Mouse (Mus musculus) cerebral cortex, adult 2 months (tissue): ENCODE measurements around the gene Cavin2.

Experiments
- WGBS: fragments of 180-500 bp; shearing (Covaris S2); methylation state at CpG from one replicate; pipeline ENCODE4 v1.1.7; 2018; 5-methylcytosine and 5-hydroxymethylcytosine counted together

The Cavin2 gene

GRCm38 (mm10) chr1:51307056-51307455, 18.1 kb downstream of the Cavin2 start:
- 88% methylated on average over 3 of the region's 3 CpGs for WGBS

- WGBS = 70% methylated on average over 2 of the region's 2 CpGs
Observed at GRCm38 (mm10) chr1:51315476-51315875, 26.6 kb downstream of the Cavin2 start.

- 40% methylated on average over 6 of the region's 6 CpGs for WGBS
Observed at GRCm38 (mm10) chr1:51323506-51323905, 34.6 kb downstream of the Cavin2 start.

GRCm38 (mm10) chr1:51328541-51328940, 39.6 kb downstream of the Cavin2 start:
- 89% methylated on average over 1 of the region's 1 CpGs for WGBS

DNA sequence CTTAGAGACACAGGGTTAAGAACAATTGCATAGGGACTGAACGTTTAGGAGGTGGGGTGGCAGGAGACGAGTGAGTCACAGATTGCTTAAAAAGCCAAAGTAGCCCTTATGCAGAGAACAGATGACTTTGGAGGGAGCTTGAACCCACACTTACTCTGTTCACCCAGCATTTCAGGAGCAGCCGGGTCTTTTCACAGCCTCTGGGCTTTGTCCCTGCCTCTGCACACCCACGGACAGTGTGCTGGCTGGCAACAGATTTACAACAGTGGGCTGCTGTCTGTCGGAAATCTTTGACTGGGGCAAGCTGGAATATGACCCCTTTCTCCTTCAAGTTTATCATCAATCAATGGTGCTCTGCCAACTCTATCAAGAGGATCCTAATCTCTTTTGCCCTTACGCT, 44.1 kb downstream of the Cavin2 start:
- WGBS = 41% methylated on average over 6 of the region's 6 CpGs

DNA sequence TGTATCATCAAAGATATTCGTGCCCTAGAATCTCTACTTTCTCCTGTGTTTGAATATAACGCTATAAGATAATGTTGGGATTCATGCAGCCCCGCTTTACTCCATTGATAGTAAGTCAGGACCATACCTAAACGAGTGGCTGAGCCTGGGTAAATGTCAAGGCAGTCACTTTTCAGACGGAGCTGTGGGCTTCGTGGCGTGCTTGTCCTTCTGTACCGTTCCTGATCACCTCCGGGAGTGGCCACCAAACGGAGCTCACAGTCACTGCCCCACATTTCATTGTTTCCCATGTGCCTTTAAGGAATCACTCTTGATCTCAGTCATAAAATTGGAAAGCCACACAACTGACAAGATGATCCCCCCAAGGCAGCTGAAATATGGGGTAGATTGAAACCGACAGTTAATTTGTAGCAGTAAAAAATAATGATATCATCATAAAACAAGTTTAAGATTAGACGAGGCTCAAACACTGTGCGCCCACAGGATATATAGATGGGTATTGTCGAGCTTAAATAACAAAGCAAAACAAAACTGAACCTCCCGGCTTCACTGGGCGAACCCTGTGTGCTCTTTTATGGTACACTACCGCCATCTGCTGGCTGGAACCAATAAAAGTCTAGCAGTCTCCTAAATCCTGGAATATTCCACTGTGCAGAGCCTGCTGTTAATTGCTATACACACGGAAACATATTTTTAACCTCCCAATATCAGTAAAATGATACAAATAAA, 44.8 kb downstream of the Cavin2 start:
- WGBS = 7% methylated on average over 18 of the region's 18 CpGs

DNA sequence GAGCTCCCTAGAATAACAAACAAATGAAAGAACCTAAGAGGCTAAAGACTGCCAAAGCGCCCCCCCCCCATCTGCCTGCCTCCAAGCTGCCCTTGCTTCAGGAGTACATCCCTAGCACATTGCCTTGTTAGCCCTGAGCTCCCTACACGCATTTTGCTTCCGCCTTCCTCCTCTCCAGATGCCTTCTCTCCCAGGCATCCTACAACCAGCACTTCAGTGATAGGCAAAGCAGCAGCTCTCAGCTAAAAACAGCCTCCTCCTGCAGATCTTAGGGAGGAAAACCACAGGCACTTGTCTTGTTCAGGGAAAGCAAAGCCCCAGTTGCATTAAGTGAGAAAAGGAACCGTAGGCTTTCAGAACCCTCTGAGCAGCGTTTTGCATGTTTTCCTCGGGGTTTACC, 45.4 kb downstream of the Cavin2 start:
- 15% methylated on average over 6 of the region's 6 CpGs for WGBS

DNA sequence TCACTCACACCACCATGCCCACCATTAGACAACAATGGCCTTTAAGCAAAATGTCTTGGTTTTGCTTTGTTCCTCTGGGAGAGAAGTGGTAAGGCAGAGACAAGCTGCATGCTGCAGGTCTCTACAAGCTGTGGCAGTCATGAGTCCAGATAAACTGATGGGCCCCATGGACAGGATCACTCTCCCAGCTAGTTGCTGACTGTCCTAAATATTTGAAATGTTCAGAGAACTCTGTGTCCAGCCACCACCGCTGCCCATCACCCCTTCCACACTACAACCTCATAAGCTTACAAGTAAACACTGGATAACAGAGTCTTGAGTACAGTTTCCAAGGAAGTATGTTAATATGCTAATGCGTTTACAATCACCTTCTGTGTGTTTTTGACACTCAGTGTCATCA, 46.2 kb downstream of the Cavin2 start:
- WGBS = 90% methylated on average over 2 of the region's 2 CpGs

DNA sequence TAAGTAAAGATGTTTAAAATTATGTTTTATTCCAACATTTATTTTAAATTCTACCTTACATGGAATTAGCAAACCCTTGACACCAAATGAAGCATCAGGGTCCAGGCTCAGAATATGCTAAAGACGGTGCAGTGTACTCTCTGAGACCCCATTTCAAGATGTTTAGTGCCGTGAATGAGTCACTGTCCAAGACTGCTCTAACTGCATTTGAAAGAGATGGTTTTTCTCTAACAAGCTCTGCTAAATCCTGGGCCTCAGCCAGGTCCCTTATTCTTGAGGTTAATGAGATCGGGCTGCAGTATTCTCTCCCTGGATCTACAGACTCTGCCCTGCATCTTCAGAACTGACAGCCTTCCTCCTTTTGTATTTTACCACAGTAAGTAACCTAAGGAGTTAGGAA, 55.2 kb downstream of the Cavin2 start:
- WGBS = 53% methylated on average over 3 of the region's 3 CpGs

DNA sequence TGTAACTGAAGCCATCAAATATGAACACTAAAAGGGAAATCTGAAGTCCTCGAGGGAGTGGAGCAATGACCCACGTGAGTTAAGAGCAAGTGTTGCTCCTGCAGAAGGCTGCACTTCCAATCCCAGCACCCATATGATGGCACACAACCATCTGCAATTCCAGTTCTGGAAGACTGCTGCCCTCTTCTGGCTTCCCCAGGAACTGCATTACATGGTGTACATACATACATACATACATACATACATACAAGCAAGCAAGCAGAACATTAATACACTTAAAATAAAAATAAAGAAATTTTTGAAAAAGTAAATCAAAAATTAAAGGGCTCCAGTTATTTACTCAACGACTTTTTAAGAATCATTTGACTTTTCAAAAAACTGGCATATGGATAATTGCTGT, 58.7 kb downstream of the Cavin2 start:
- WGBS = 97% methylated on average over 3 of the region's 3 CpGs

GRCm38 (mm10) chr1:51348631-51349030, 59.7 kb downstream of the Cavin2 start:
- WGBS = 91% methylated on average over 7 of the region's 7 CpGs

DNA sequence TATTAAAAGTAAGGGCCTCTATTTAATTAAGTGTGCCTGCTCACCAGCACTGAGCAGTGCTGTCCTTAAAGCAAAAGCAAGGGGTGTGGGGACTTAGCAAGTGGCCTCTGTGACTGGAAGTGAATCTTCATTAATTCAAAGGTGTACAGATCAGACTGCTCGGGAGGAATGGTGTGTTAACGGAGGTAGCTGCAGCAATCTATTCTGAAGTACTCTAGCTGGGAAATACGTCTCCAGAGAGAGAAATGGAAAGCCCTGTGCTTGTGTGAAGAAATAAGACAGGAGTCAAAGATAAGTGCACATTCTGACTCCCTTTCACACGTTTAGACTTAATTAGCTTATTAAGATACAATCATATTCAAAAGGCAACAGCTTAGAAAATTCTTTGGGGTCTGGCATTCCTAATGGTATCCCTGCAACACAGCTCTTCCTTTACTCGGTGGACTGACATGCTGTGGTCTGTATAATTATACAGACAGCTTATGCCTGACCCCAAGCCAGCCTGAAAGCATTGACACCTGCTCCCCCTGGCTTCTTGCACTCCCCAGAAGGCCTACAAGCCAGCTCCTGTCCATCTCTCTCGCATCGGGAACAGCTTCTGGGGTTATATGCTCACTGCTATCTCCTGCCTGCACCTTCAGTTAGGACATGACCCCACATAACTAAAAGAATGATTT, 60.5 kb downstream of the Cavin2 start:
- WGBS = 71% methylated on average over 7 of the region's 7 CpGs
